Mouse (Mus musculus) stomach, postnatal 0 days (tissue): ENCODE results near the gene Zfp266. TPM values are rescaled to one million over a fixed set of nuclear protein-coding genes. Genes with fewer than 3 reads are reported as not detected.

ENCODE experiments used
- ATAC-seq: fragments of 200-750 bp; cut with Nextera tagmentation; 2 replicates; pipeline ENCODE4 v1.8.0; 2017; ENCODE audit not compliant: low FRiP score, low TSS enrichment
- DNase-seq: peaks from one replicate; pipeline ENCODE4 v3.0.0-alpha.2; 2016; ENCODE audit warnings: low spot score
- H3K27ac ChIP-seq: fragments of 300-500 bp; sonication (generic); replicated peaks from 2 replicates; pipeline ENCODE4 v1.5.1; 2014; ENCODE audit warnings: mild to moderate bottlenecking, control low read depth
- H3K27me3 ChIP-seq: fragments of 300-500 bp; sonication (generic); 2 replicates; pipeline ENCODE4 v1.6.1; 2014; ENCODE audit warnings: low read length; ENCODE audit not compliant: control insufficient read depth, insufficient read depth
- H3K36me3 ChIP-seq: fragments of 300-500 bp; sonication (generic); 2 replicates; pipeline ENCODE4 v1.6.1; 2014; ENCODE audit warnings: low read length, mixed read lengths; ENCODE audit not compliant: control insufficient read depth, insufficient read depth
- H3K4me1 ChIP-seq: fragments of 300-500 bp; sonication (generic); replicated peaks from 2 replicates; pipeline ENCODE4 v1.6.1; 2014; ENCODE audit warnings: antibody characterized with exemption; ENCODE audit not compliant: control insufficient read depth, insufficient read depth
- H3K4me2 ChIP-seq: fragments of 300-500 bp; sonication (generic); replicated peaks from 2 replicates; pipeline ENCODE4 v1.6.1; 2014; ENCODE audit warnings: low read depth, mild to moderate bottlenecking, control low read depth, moderate library complexity
- H3K4me3 ChIP-seq: fragments of 300-500 bp; sonication (generic); 2 replicates; pipeline ENCODE4 v1.5.1; 2014; ENCODE audit warnings: low read depth, low read length, control low read depth
- H3K9ac ChIP-seq: fragments of 300-500 bp; sonication (generic); 2 replicates; pipeline ENCODE4 v1.6.1; 2014; ENCODE audit warnings: mild to moderate bottlenecking, low read length, control low read depth, mixed read lengths
- H3K9me3 ChIP-seq: fragments of 300-500 bp; sonication (generic); 2 replicates; pipeline ENCODE4 v1.6.1; 2016; ENCODE audit warnings: low read length; ENCODE audit not compliant: control insufficient read depth
- CTCF ChIP-seq: IDR thresholded peaks from 2 replicates; pipeline ENCODE4 v1.5.1; 2016; ENCODE audit warnings: antibody characterized with exemption, low read depth, mild to moderate bottlenecking, moderate library complexity
- EP300 ChIP-seq: optimal IDR thresholded peaks from 2 replicates; pipeline ENCODE3; 2016; ENCODE audit warnings: antibody characterized with exemption
- WGBS: fragments of 180-500 bp; shearing (Covaris S2); extraction: QIAGEN DNeasy Blood & Tissue Kit; methylation state at CpG from one replicate; pipeline ENCODE4 v1.1.7; 2014; 5-methylcytosine and 5-hydroxymethylcytosine counted together
- polyA plus RNA-seq: library from polyadenylated mRNA; unstranded; fragments of >200 nt; fragmentation: Nextera tagmentation; extraction: Ambion mirVana; gene quantifications from 2 replicates; pipeline ENCODE4 v1.2.1, GENCODE M21; 2015

Zfp266 gene
- polyA plus RNA-seq, 1 experiment from 2014 or later, result 35.2 TPM

- WGBS, result 89% methylated on average over 4 of the region's 4 CpGs
- H3K36me3 ChIP-seq, result peaks cover 4% of the 10 kb centered on the region
Measured at GRCm38 (mm10) chr9:20453647-20454046, 67.6 kb downstream of the Zfp266 start.

DNA sequence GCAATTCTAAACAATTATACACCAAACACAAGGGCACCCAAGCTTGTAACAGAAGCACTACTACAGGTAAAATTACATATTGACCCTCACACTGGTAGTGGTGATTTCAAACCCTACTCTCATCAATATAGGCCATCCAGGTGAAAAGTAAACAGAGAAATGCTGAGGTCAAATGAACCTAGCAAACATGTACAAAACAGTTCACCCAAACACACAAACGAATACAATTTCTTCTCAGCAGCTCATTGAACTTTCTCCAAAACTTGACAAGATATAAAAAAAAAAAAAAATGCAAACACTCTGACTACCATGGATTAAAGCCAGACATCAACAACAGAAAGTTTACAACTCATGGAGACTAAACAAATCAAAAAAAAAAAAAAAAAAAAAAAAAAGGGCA, 69.7 kb downstream of the Zfp266 start:
- Histone ChIP-seq H3K27ac (no peak overlapping the region), H3K9ac (no peak overlapping the region), H3K27me3 (no peaks in the 10 kb centered on the region), H3K4me2 (no peak overlapping the region), H3K9me3 (no peaks in the 10 kb centered on the region), H3K4me3 (no peak overlapping the region), H3K36me3 (peaks cover 4% of the 10 kb centered on the region), H3K4me1 (no peaks in the 10 kb centered on the region)
- ATAC-seq (no peak), DNase-seq (no peak)
- no peak for TF ChIP-seq EP300
- no peak for TF ChIP-seq CTCF
- 95% methylated on average over 1 of the region's 1 CpGs for WGBS

More at GRCm38 (mm10) chr9:20453647-20454046, 67.6 kb downstream of the Zfp266 start:
- no peaks in the 10 kb centered on the region for H3K4me1 ChIP-seq
- H3K4me3 ChIP-seq, result no peak overlapping the region
- DNase-seq (no peak), ATAC-seq (no peak)
- H3K27me3 ChIP-seq, result no peaks in the 10 kb centered on the region
- no peak overlapping the region for H3K27ac ChIP-seq
- H3K4me2 ChIP-seq, result no peak overlapping the region
- TF ChIP-seq EP300 (no peak), CTCF (no peak)
- H3K9ac ChIP-seq, result no peak overlapping the region
- H3K9me3 ChIP-seq, result no peaks in the 10 kb centered on the region

Other genes with a start within 250 kb of the Zfp266 start
- 0.05 TPM in 1 of 2 replicates, not detected in the other for gene Olfr39, start 239.1 kb downstream of the Zfp266 start, polyA plus RNA-seq
- not detected in 2 replicates for gene Olfr873, start 222.9 kb downstream of the Zfp266 start, polyA plus RNA-seq
- not detected in 2 replicates for gene Olfr18, start 185.3 kb downstream of the Zfp266 start, polyA plus RNA-seq
- 39.0 and 39.1 TPM in 2 replicates for gene Zfp560, start 136.2 kb downstream of the Zfp266 start, polyA plus RNA-seq
- 7.0 and 7.9 TPM in 2 replicates for gene Zfp26, start 61.3 kb downstream of the Zfp266 start, polyA plus RNA-seq
- 7.1 and 8.6 TPM in 2 replicates for gene Zfp426, start 28.7 kb downstream of the Zfp266 start, polyA plus RNA-seq
- 6.0 and 6.9 TPM in 2 replicates for gene Zfp846, start 59.9 kb upstream of the Zfp266 start, polyA plus RNA-seq
- 451 and 481 TPM in 2 replicates for gene Ubl5, start 121.5 kb upstream of the Zfp266 start, polyA plus RNA-seq
- gene Fbxl12, start 123.3 kb upstream of the Zfp266 start, polyA plus RNA-seq, result 7.2 and 8.2 TPM in 2 replicates
- 28.2 and 28.7 TPM in 2 replicates for gene Pin1, start 130.7 kb upstream of the Zfp266 start, polyA plus RNA-seq
- 2.3 and 2.5 TPM in 2 replicates for gene Olfm2, start 224.9 kb upstream of the Zfp266 start, polyA plus RNA-seq